Mouse (Mus musculus): ENCODE measurements around the gene Mepce.
A peak's percentile ranks its signal among the peaks of the same experiment; 100 is the strongest.
"Not testable (repeated sequence)": the region's sequence is repeated elsewhere in the genome, so short reads cannot be mapped to it uniquely, and the experiment has no call there.

Gene Mepce

DNA sequence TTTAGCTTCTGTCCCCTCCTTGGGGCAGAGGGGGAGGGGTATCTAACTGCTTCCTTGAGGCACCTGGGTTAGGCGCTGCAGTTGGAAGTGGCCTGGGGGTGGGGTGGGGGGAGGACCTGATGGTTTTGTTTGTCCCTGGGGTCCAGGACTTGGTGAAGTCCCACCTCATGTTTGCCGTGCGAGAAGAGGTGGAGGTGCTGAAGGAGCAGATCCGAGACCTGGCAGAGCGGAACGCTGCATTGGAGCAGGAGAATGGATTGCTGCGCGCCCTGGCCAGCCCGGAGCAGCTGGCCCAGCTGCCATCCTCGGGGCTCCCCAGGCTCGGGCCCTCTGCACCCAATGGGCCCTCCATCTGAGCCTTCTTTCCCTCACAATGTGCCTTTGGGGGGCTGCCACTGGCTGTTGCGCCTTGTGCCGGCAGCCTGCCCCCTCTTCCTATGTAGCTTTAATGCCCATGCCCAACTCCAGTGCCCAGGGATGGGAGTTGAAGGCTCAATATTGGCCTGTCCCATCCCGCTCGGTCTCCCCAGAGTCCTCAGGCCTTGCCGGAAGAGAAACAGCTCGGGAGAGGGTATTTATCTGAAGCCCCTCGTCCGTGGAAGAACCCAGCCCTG is 28.4 kb downstream of the Mepce start:
- DNase-seq (ENCODE audit: low spot score), result no peak

DNA sequence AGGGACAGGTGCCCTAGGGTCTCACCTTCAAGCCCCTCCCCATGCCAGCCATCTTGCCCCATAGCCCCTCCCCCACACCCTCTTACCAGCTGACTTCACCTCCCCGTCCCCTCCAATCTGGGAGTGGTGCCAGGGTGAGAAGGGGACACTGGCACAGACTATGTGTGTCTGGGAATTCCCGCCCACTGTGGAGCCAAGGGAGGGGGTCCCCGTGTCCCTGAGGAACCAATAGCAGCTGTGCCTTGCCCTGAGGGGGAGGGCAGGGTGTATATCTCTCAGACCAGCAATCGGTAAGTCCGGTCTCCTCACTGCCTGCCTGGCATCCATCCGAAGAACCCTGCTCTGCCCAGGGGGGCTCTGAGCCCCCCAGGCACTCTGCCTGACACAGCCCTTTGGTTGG is 29.6 kb downstream of the Mepce start:
- DNase-seq (ENCODE audit: low spot score), result peak; percentile 79

GRCm38 (mm10) chr5:137756882-137757661 is 30.4 kb downstream of the Mepce start:
- DNase-seq (ENCODE audit: low spot score), result peak; percentile 95

DNA sequence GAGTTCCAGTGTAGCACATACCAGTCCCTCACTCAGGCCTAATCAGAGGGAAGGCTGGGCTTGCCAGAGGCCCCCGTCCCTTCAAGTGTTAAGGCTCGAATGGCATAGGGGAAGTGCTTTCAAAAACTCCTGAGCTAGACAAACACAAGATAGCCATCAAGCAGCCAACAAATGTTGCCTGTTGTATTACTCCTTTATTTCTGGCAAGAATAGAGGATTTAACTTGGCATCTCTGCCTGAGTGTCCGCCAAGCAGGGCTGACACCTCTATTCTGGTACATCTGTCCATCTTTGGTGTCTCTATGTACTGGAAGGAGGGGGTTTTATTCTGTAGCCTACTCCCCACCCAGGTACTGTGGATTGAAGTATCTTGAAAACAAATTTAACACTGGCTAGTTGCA is 31.3 kb downstream of the Mepce start:
- no peak for DNase-seq (ENCODE audit: low spot score)

DNA sequence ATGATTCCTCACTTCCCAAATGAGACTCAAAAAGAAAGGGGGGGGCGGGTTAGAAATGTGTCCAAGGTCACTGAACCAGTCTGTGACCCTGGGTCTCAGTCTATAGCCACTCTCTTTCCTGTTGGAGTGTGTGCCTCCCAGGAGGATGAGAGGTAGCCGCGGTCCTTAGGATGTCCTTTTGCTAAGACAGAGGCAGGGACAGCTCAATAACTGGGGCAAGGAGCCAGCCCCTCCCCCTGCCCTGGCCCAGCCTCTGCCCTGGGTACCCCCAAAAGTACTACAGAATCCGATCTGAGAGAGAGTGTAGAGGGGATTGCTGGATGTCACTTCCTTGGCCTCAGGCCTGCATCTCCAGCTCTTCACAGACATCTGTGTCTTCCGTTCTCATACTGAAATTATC is 32.0 kb downstream of the Mepce start:
- DNase-seq (ENCODE audit: low spot score), result no peak

- no peak for DNase-seq (ENCODE audit: low spot score)
Measured at GRCm38 (mm10) chr5:137753111-137753832, 34.2 kb downstream of the Mepce start.

DNA sequence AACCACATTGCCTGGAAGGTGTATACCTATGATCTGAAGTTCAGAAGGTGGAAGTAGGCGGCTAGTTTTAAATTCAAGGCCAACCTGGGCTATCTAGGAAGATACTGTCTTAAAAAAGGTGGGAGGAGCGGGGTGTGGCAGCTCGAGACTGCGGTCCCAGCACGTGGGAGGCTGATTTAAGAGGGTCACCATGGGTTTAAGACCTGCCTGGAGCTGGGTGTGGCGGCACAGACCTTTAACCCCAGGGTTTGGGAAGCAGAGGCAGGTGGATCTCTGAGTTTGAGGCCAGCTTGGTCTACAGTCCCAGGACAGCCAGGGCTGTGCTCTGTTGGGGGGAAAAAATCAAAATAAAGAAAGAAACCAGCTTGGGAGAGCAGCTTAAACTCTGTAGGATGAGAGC is 35.5 kb downstream of the Mepce start:
- no peak for DNase-seq (ENCODE audit: low spot score)

DNA sequence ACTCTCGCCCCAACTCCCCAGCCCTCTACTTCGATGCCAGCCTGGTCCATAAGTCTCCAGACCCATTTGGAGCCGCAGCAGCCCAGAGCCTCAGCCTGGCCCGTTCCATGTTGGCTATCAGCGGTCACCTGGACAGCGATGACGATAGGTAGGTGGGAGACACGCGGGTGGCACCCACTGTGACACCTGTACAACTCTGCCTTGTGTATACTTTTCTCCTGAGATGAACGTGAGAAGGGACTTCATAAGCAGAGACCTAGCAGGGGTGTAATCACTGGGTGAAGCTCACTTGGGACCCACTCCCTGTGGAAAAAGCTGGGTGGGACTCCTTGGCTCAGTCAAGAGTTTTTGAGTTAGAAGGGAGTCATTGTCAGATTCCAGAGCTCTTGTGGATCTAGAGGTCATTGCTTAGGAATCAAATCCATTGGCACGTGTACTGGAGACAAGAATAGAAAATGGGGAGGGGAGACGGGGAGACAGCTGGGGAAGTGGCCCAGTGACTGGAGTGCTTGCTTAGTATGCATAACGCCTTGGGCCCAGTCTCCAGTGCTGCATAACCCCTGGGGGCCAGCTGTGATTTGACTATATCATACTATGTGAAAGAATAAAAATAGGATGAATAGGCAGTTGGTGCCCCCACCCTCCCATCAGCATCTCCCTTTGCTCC is 36.1 kb downstream of the Mepce start:
- no peak for DNase-seq (ENCODE audit: low spot score)

DNA sequence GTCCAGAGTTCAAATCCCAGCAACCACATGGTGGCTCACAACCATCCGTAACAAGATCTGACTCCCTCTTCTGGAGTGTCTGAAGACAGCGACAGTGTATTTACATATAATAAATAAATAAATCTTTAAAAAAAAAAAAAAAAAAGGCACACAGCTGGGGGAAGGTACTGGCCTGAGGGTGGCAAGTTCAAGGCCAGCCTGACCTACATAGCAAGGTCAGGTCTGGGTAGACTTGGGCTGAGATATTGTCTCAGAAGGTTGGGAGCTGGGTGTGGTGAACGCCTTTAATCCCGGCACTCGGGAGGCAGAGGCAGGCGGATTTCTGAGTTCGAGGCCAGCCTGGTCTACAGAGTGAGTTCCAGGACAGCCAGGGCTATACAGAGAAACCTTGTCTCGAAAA is 37.2 kb downstream of the Mepce start:
- not testable (repeated sequence) for DNase-seq (ENCODE audit: low spot score)

DNA sequence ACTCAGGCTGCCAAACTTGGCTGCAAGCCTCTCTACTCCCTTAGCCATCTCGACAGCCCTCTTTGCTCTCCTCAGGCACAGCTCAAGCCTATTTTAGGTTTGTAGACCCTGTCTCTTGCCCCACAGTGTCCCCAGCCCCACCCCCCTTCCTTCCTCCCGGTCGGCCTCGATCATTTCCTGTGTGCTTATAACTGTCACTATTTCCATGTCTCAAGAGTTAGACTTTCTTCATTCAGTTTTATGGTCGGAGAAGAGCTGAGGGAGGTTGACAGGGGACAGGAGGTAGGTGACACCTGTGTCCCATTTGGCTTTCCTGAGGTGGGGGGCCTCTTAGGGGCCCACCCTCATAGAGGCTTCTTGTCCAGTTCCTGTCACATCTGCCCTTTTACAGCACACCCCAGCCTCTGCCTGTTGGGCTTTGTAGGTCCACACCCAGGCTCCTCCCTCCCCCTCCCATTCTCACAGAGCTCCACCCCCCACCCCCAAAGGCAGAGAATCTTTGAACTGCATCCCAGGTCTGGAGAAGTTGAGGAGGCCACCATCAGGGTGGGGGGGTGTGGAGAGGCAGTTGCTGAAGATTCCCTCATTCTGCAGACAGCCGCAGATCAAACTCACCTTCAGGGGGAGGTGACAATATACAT is 38.1 kb downstream of the Mepce start:
- DNase-seq (ENCODE audit: low spot score), result no peak

GRCm38 (mm10) chr5:137748130-137748770 is 39.2 kb downstream of the Mepce start:
- DNase-seq (ENCODE audit: low spot score), result peak; percentile 55

DNA sequence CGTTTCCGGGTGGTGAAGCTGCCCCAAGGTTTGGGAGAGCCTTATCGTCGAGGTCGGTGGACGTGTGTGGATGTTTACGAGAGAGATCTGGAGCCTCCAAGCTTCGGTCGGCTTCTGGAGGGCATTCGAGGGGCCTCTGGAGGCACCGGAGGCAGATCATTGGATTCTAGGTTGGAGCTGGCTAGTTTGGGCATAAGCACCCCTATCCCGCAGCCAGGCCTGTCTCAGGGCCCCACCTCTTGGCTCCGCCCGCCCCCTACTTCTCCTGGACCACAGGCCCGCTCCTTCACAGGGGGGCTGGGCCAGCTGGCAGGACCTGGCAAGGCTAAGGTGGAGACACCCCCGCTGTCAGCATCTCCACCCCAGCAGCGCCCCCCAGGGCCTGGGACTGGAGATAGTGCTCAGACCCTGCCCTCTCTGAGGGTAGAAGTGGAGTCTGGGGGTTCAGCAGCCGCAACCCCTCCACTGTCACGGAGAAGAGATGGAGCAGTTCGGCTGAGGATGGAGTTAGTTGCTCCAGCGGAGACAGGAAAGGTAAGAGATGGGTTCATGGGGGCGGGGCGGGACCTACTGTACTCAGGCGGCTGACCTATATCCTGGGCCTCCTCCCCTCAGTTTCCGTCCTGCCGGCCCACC is 40.0 kb downstream of the Mepce start:
- DNase-seq (ENCODE audit: low spot score), result peak; percentile 43

- no peak for DNase-seq (ENCODE audit: low spot score)
Measured at GRCm38 (mm10) chr5:137746851-137747325, 40.6 kb downstream of the Mepce start.

DNA sequence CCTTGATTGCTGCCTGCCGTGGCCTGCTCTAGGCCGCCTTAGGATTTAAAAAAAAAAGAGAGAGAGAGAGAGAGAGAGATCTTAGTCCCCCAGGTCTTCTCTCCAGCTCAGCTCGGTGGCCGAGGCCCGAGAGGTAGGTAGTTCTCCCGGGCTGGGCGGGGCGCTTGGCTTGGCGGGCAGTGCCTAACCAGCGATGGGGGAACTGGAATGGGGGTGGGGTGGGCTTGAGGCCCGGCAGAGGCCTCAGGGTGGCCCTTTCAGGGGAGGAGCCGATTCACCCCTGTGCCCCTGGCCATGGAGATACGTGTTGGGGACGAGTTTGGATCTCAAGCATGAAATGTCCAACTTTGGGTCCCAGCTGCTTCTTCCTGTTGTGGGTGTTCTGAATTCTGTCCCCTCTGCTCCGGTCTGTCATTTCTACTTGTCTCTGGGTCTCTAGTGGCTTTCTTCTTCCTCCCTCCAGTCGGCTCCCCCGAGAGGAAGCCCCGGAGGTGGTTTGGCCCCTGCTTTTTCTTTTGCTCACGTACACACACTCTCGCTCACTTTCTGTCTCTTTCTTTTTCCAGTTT is 41.1 kb downstream of the Mepce start:
- no peak for DNase-seq (ENCODE audit: low spot score)

- DNase-seq (ENCODE audit: low spot score), result peak; percentile 97
Measured at GRCm38 (mm10) chr5:137745214-137746171, 42.0 kb downstream of the Mepce start, which contains the start of gene Tsc22d4. Gene Tsc22d4 (plus strand): TSS chr5:137745730.

DNA sequence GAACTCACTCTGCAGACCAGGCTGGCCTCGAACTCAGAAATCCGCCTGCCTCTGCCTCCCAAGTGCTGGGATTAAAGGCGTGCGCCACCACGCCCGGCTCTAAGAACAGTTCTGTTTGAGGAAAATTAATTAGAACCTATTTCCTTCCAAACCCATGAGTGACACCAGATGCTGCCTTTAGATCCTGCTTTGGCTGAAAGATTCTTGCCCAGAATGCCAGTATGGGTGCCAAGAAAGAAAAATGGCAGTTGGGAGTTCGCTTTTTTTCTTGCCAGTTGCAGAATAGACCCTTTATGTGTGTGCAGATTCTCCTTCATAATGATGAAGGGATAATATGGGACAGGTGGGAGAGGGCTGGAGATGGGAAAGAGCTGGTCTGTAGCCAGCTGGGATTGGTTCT is 43.3 kb downstream of the Mepce start:
- no peak for DNase-seq (ENCODE audit: low spot score)

DNA sequence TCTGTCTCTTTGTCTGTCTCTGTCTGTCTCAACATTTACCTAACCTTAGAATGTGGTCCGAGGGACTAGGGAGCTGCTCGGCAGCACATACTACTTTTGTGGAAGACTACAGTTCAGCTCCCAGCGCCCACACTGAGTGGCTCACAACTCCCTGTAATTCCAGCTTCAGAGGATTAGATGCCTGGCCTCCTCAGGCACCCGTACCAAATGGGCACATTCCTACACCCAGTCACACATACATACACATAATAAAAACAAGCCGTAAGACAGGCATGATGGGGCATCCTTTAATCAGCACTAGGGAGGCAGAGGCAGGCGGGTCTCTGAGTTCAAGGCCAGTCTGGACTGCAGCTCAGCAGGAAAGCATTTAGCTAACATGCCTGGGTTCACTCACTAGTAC is 44.6 kb downstream of the Mepce start:
- no peak for DNase-seq (ENCODE audit: low spot score)

DNA sequence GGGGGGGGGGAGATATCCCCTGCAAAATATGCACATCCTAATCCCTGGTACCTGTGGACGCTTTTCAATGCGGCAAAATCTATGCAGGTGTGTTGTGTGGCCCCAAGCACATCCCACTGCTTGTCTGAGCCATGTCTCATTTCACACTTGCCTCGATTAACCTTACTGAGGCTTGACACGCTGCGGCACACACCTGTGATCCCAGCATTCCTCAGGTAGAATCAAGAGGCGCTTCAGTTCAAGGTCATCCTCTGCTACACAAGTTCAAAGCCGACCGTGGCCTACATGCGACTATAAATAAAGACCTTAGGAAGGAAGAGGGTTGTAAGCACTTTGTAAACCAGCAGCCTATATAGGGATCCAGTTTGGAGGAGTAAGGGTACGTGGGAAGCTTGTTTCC is 45.4 kb downstream of the Mepce start:
- no peak for DNase-seq (ENCODE audit: low spot score)
